Mouse (Mus musculus): ENCODE results near the gene Gnaz. TPM values are rescaled to one million over a fixed set of nuclear protein-coding genes. Genes with fewer than 3 reads are reported as not detected.
A peak's percentile ranks its signal among the peaks of the same experiment; 100 is the strongest.

Gnaz gene
- polyA plus RNA-seq, 2 experiments: 2.2 to 2.5 TPM

DNA sequence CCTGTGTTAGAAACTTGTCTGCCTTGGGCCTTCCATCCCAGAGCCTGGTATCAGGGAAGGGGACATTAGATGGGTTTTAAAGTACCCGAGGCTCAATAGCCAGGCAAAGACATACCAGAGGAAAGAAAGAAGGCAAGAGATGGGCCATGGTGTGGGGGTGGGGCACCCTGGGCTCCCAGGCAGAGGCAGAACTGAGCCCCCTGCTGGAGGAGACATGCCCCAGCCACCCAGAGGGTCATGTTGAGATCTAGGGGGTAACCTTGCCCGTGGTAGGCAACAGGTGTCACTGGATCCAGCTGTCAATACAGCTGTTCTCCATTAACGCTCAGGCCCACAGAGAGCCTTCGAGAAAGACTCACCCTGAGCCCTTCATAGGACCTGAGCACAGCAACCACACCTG is 22.8 kb downstream of the Gnaz start:
- WGBS (ENCODE audit: insufficient replicate concordance): 54% methylated on average over 4 of the region's 4 CpGs
- Histone ChIP-seq H3K9me3 (ENCODE audit: control insufficient read depth, low read length) (no peaks in the 10 kb centered on the region), H3K27ac (no peak overlapping the region), H3K27me3 (ENCODE audit: control insufficient read depth, insufficient read depth, low read length) (no peaks in the 10 kb centered on the region), H3K9ac (replicated peaks) (no peak overlapping the region), H3K4me1 (replicated peaks; ENCODE audit: control insufficient read depth in 2 of 2, insufficient read depth in 2 of 2, low read length in 1 of 2) (0 out of 4 replicates have a peak, but pooled peaks cover 0 to 2% of the 10 kb centered on the region in 2 experiments), H3K4me3 (ENCODE audit: insufficient read depth in 1 of 2, low read depth in 2 of 2, low read length in 2 of 2) (no peak overlapping the region), H3K4me2 (ENCODE audit: low read depth) (no peak overlapping the region), H3K36me3 (replicated peaks; ENCODE audit: control insufficient read depth, insufficient read depth, low read depth) (no peaks in the 10 kb centered on the region)
- no peak for DNase-seq (ENCODE audit: low read depth in 3 of 3, low spot score in 3 of 3)
- no peak for ATAC-seq (ENCODE audit: insufficient read depth)
- peak; percentile 47; the same call in 1 of the 2 replicates for TF ChIP-seq CTCF (IDR thresholded peaks at IDR 0.05; ENCODE audit: low read depth)
- no peak for TF ChIP-seq EP300 (IDR thresholded peaks at IDR 0.05; ENCODE audit: low read depth)

DNA sequence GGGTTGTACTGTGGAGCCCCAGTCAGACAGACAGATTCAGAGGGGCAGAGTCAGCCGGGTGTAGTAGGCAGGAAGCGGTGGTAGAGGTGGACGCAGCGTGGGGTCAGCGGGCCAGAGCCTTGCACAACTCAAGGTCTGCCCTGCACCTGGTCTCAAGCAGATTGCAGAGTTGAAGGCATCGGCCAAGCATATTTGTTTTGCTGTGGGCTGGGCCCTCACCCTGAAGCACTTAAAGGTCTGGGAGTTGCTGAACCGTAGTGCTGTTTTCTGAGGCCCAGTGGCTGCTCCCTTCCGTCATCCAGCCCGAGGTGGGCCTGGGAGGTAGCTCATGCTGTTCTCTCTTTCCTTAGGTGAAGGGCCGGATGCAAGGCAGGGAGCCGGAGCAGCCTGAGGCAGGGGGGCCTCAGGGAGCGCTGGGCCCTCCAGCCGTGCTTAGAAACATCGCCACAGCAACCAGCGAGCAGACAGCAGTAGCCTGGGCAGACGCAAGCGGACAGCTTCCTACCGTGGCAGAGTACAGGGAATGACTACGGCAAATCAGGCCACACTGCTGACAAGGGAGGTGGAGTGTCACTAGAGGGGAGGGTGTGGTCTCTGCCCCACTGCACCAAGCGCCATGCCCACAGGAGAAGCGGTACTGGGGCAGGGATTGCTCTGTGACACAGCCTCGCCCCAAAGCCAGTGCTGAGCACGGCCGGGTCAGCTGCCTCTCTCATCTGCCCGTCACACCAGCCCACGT is 23.8 kb downstream of the Gnaz start:
- DNase-seq (ENCODE audit: low read depth in 3 of 3, low spot score in 3 of 3) (no peak), ATAC-seq (ENCODE audit: insufficient read depth) (no peak)
- Histone ChIP-seq H3K9ac (replicated peaks) (no peak overlapping the region), H3K27ac (no peak overlapping the region), H3K36me3 (replicated peaks; ENCODE audit: control insufficient read depth, insufficient read depth, low read depth) (no peaks in the 10 kb centered on the region), H3K9me3 (ENCODE audit: control insufficient read depth, low read length) (no peaks in the 10 kb centered on the region), H3K27me3 (ENCODE audit: control insufficient read depth, insufficient read depth, low read length) (no peaks in the 10 kb centered on the region), H3K4me3 (ENCODE audit: insufficient read depth in 1 of 2, low read depth in 2 of 2, low read length in 2 of 2) (no peak overlapping the region), H3K4me1 (replicated peaks; ENCODE audit: control insufficient read depth in 2 of 2, insufficient read depth in 2 of 2, low read length in 1 of 2) (0 out of 4 replicates have a peak, but pooled peaks cover 0 to 2% of the 10 kb centered on the region in 2 experiments), H3K4me2 (ENCODE audit: low read depth) (no peak overlapping the region)
- TF ChIP-seq EP300 (IDR thresholded peaks at IDR 0.05; ENCODE audit: low read depth) (no peak), CTCF (IDR thresholded peaks at IDR 0.05; ENCODE audit: low read depth) (no peak)
- 57% methylated on average over 26 of the region's 26 CpGs for WGBS (ENCODE audit: insufficient replicate concordance)

DNA sequence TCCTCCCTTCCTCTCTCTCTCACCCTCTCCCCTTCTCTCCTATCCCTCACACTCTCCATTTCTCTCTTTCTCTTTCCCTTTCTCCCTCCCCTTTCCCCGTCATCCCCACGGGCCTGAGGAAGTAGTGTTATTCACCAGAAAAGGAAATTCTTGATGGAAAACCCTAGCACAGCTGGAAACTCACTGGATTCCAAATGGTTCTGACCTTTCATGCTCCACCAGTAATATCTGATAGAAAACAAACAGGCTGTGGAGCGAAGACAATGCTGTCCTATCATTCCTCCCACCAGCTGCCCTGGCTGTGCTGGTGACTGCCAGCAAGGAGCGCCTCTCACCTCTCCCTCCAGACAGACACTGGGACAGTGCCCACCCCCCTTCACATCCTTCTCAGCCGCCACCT is 27.9 kb downstream of the Gnaz start:
- Histone ChIP-seq H3K4me3 (ENCODE audit: insufficient read depth in 1 of 2, low read depth in 2 of 2, low read length in 2 of 2) (no peak overlapping the region), H3K9ac (replicated peaks) (no peak overlapping the region), H3K4me2 (ENCODE audit: low read depth) (no peak overlapping the region), H3K4me1 (replicated peaks; ENCODE audit: control insufficient read depth in 2 of 2, insufficient read depth in 2 of 2, low read length in 1 of 2) (no peaks in the 10 kb centered on the region), H3K36me3 (replicated peaks; ENCODE audit: control insufficient read depth, insufficient read depth, low read depth) (no peaks in the 10 kb centered on the region), H3K27me3 (ENCODE audit: control insufficient read depth, insufficient read depth, low read length) (no peaks in the 10 kb centered on the region), H3K27ac (no peak overlapping the region), H3K9me3 (ENCODE audit: control insufficient read depth, low read length) (no peaks in the 10 kb centered on the region)
- DNase-seq (ENCODE audit: low read depth in 3 of 3, low spot score in 3 of 3) (no peak), ATAC-seq (ENCODE audit: insufficient read depth) (no peak)
- 23% methylated on average over 5 of the region's 5 CpGs for WGBS (ENCODE audit: insufficient replicate concordance)
- no peak for TF ChIP-seq CTCF (IDR thresholded peaks at IDR 0.05; ENCODE audit: low read depth)
- no peak for TF ChIP-seq EP300 (IDR thresholded peaks at IDR 0.05; ENCODE audit: low read depth)

DNA sequence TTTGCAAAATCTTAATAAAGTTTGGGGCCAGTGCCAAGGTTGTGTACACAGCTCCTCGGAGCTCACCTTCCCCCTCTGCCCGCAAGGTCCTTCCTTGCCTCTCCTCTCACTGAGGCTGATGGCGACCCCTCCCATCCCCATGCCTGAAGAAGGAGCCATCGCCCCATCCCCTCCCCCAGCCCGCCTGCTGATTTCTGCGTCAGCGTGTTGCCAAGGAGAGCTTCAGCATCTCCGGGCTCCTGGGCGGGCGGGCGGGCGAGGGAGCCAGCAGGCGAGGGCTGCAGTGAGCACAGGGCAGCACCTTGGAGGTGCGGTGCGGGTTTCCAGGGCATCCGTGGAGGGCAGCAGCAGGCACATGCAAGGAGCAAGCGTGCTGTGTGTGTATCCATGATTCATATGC is 28.4 kb downstream of the Gnaz start:
- WGBS (ENCODE audit: insufficient replicate concordance): 22% methylated on average over 17 of the region's 17 CpGs
- ATAC-seq (ENCODE audit: insufficient read depth) (no peak), DNase-seq (ENCODE audit: low read depth in 3 of 3, low spot score in 3 of 3) (no peak)
- Histone ChIP-seq H3K27me3 (ENCODE audit: control insufficient read depth, insufficient read depth, low read length) (no peaks in the 10 kb centered on the region), H3K4me1 (replicated peaks; ENCODE audit: control insufficient read depth in 2 of 2, insufficient read depth in 2 of 2, low read length in 1 of 2) (no peaks in the 10 kb centered on the region), H3K27ac (no peak overlapping the region), H3K4me2 (ENCODE audit: low read depth) (no peak overlapping the region), H3K9ac (replicated peaks) (no peak overlapping the region), H3K36me3 (replicated peaks; ENCODE audit: control insufficient read depth, insufficient read depth, low read depth) (no peaks in the 10 kb centered on the region), H3K4me3 (ENCODE audit: insufficient read depth in 1 of 2, low read depth in 2 of 2, low read length in 2 of 2) (no peak overlapping the region), H3K9me3 (ENCODE audit: control insufficient read depth, low read length) (no peaks in the 10 kb centered on the region)
- TF ChIP-seq EP300 (IDR thresholded peaks at IDR 0.05; ENCODE audit: low read depth) (no peak), CTCF (IDR thresholded peaks at IDR 0.05; ENCODE audit: low read depth) (no peak)

DNA sequence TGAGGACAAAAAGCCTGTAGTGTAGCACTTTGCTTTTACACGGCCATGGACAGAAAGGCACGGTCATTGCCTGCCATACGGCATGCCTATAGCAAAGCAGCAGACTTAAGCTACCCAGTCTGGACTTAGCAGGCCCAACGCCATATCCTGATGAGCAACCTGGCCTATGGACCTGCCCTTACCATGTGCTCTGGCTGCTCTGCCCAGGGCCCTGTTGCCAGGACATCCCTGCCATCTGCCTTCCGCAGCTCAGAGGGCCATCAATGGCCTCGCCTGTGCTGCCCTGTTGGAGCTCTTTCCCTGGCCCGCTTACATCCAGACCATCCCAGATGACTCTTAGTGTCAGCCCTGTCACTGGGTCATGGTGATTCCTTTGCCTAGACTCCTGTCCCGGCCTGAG is 34.4 kb downstream of the Gnaz start:
- 76% methylated on average over 8 of the region's 8 CpGs for WGBS (ENCODE audit: insufficient replicate concordance)
- TF ChIP-seq CTCF (IDR thresholded peaks at IDR 0.05; ENCODE audit: low read depth): no peak
- H3K4me1 ChIP-seq (replicated peaks; ENCODE audit: control insufficient read depth in 2 of 2, insufficient read depth in 2 of 2, low read length in 1 of 2): no peaks in the 10 kb centered on the region
- no peak overlapping the region for H3K4me3 ChIP-seq (ENCODE audit: insufficient read depth in 1 of 2, low read depth in 2 of 2, low read length in 2 of 2)
- H3K27ac ChIP-seq: no peak overlapping the region
- H3K9ac ChIP-seq (replicated peaks): no peak overlapping the region
- no peaks in the 10 kb centered on the region for H3K36me3 ChIP-seq (replicated peaks; ENCODE audit: control insufficient read depth, insufficient read depth, low read depth)
- H3K9me3 ChIP-seq (ENCODE audit: control insufficient read depth, low read length): no peaks in the 10 kb centered on the region
- no peaks in the 10 kb centered on the region for H3K27me3 ChIP-seq (ENCODE audit: control insufficient read depth, insufficient read depth, low read length)
- no peak overlapping the region for H3K4me2 ChIP-seq (ENCODE audit: low read depth)
- ATAC-seq (ENCODE audit: insufficient read depth) (no peak), DNase-seq (ENCODE audit: low read depth in 3 of 3, low spot score in 3 of 3) (no peak)

Data from liver, embryonic 14.5 days (tissue).